Mouse (Mus musculus): Measurements from ENCODE around the gene Limk2. TPM values are rescaled to one million over a fixed set of nuclear protein-coding genes. Genes with fewer than 3 reads are reported as not detected.

Limk2 gene
- total and polyA plus RNA-seq, 3 experiments, result 33.0 to 47.1 (median 46.1) TPM

GRCm38 (mm10) chr11:3452167-3452639, 43.2 kb upstream of the Limk2 start, which contains the start of gene Rnf185:
Rnf185 (minus strand) TSS chr11:3452363.
- peaks cover 46% of the 10 kb centered on the region for H3K4me1 ChIP-seq (ENCODE audit: insufficient read depth, low read depth, low read length)
- H3K9me3 ChIP-seq (replicated peaks), result no peaks in the 10 kb centered on the region

DNA sequence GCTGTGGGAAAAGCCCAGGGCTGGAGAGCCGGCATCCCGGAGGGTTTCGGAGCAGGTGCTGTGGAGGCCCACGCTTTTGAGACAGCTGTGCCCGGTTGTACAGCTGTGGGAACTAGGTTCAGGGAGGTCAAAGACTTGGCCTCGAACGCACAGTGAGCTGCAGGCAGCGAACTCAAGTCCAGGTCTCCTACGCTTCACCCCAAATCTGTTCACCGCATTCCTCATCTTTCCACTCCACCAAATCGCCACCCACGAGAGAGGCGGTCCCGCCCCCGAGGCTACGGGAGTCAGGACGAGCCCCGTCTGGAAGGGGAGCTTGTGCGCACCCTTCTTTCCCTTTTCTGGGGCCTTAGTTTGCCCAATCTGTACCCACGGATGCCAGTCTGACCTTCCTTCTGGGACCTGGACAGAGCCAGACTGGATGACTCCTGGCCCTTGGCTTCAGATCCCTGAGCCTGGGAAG, 42.7 kb upstream of the Limk2 start:
- Histone ChIP-seq H3K4me3 (ENCODE audit: low read depth, low read length) (peak overlapping the region; percentile 87), H3K36me3 (replicated peaks) (peaks cover 33% of the 10 kb centered on the region), H3K27me3 (ENCODE audit: insufficient read depth, low read length) (no peaks in the 10 kb centered on the region), H3K9me3 (replicated peaks) (no peaks in the 10 kb centered on the region), H3K4me1 (ENCODE audit: insufficient read depth, low read depth, low read length) (peaks cover 49% of the 10 kb centered on the region)
- peak; percentile 23 for DNase-seq (ENCODE audit: low spot score)
- TF ChIP-seq CTCF (IDR thresholded peaks at IDR 0.05; ENCODE audit: low read depth, low read length), result no peak
- no peak for TF ChIP-seq TAL1 (conservative IDR thresholded peaks at IDR 0.05; ENCODE audit: low read depth, low read length)
- no peak for TF ChIP-seq GATA2 (IDR thresholded peaks at IDR 0.05; ENCODE audit: borderline replicate concordance, low read depth, low read length)
- TF ChIP-seq POLR2AphosphoS5 (IDR thresholded peaks at IDR 0.05; ENCODE audit: insufficient replicate concordance, low read depth, low read length), result no peak
- TF ChIP-seq GATA1 (IDR thresholded peaks at IDR 0.05; ENCODE audit: borderline replicate concordance, low read length), result no peak
- ATAC-seq (ENCODE audit: extremely low read depth, insufficient number of reproducible peaks, low FRiP score, poor library complexity, severe bottlenecking), result no peak

More at GRCm38 (mm10) chr11:3452167-3452639, 43.2 kb upstream of the Limk2 start, which contains the start of gene Rnf185:
- ATAC-seq (ENCODE audit: extremely low read depth, insufficient number of reproducible peaks, low FRiP score, poor library complexity, severe bottlenecking) (peak; percentile 94), DNase-seq (ENCODE audit: low spot score) (peak; percentile 77)
- H3K36me3 ChIP-seq (replicated peaks), result peaks cover 38% of the 10 kb centered on the region
- peak within 1 kb of the TSS; percentile 87 for H3K4me3 ChIP-seq (ENCODE audit: low read depth, low read length)
- no peaks in the 10 kb centered on the region for H3K27me3 ChIP-seq (ENCODE audit: insufficient read depth, low read length)
- no peak for TF ChIP-seq CTCF (IDR thresholded peaks at IDR 0.05; ENCODE audit: low read depth, low read length)
- no peak for TF ChIP-seq TAL1 (conservative IDR thresholded peaks at IDR 0.05; ENCODE audit: low read depth, low read length)
- TF ChIP-seq GATA2 (IDR thresholded peaks at IDR 0.05; ENCODE audit: borderline replicate concordance, low read depth, low read length), result no peak
- no peak for TF ChIP-seq GATA1 (IDR thresholded peaks at IDR 0.05; ENCODE audit: borderline replicate concordance, low read length)
- TF ChIP-seq POLR2AphosphoS5 (IDR thresholded peaks at IDR 0.05; ENCODE audit: insufficient replicate concordance, low read depth, low read length), result no peak

- H3K27me3 ChIP-seq (ENCODE audit: insufficient read depth, low read length), result no peaks in the 10 kb centered on the region
- peaks cover 21% of the 10 kb centered on the region for H3K4me1 ChIP-seq (ENCODE audit: insufficient read depth, low read depth, low read length)
- DNase-seq (ENCODE audit: low spot score) (no peak), ATAC-seq (ENCODE audit: extremely low read depth, insufficient number of reproducible peaks, low FRiP score, poor library complexity, severe bottlenecking) (no peak)
- no peak for TF ChIP-seq CTCF (IDR thresholded peaks at IDR 0.05; ENCODE audit: low read depth, low read length)
- no peak for TF ChIP-seq GATA2 (IDR thresholded peaks at IDR 0.05; ENCODE audit: borderline replicate concordance, low read depth, low read length)
- TF ChIP-seq POLR2AphosphoS5 (IDR thresholded peaks at IDR 0.05; ENCODE audit: insufficient replicate concordance, low read depth, low read length), result no peak
- no peak for TF ChIP-seq TAL1 (conservative IDR thresholded peaks at IDR 0.05; ENCODE audit: low read depth, low read length)
- TF ChIP-seq GATA1 (IDR thresholded peaks at IDR 0.05; ENCODE audit: borderline replicate concordance, low read length), result no peak
- H3K9me3 ChIP-seq (replicated peaks), result no peaks in the 10 kb centered on the region
- peaks cover 16% of the 10 kb centered on the region for H3K36me3 ChIP-seq (replicated peaks)
- H3K4me3 ChIP-seq (ENCODE audit: low read depth, low read length), result no peak overlapping the region
Measured at GRCm38 (mm10) chr11:3444875-3445274, 35.9 kb upstream of the Limk2 start.

DNA sequence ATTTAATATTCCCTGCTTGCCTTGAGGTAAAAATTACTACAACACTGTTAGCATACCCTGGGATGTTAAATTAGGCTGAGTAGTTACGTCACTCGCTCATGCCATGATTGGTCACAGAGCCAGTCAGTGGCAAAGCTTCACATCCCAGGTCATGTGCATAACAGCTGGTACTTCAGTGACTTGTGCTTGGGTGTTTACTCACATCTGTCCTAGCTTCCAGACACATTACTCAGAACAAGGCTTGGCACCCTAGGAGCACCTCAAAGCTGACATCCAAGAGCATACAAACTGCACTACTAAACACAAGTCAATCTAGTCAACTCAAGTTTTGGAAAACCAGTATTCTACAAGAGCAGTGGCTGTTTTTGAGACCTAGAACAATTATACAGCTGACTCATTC, 34.1 kb upstream of the Limk2 start:
- TF ChIP-seq CTCF (IDR thresholded peaks at IDR 0.05; ENCODE audit: low read depth, low read length) (no peak), POLR2AphosphoS5 (IDR thresholded peaks at IDR 0.05; ENCODE audit: insufficient replicate concordance, low read depth, low read length) (no peak), TAL1 (conservative IDR thresholded peaks at IDR 0.05; ENCODE audit: low read depth, low read length) (no peak)
- DNase-seq (ENCODE audit: low spot score), result no peak
- ATAC-seq (ENCODE audit: extremely low read depth, insufficient number of reproducible peaks, low FRiP score, poor library complexity, severe bottlenecking), result no peak

GRCm38 (mm10) chr11:3442677-3443076, 33.7 kb upstream of the Limk2 start:
- no peaks in the 10 kb centered on the region for H3K9me3 ChIP-seq (replicated peaks)
- DNase-seq (ENCODE audit: low spot score) (no peak), ATAC-seq (ENCODE audit: extremely low read depth, insufficient number of reproducible peaks, low FRiP score, poor library complexity, severe bottlenecking) (no peak)
- H3K4me1 ChIP-seq (ENCODE audit: insufficient read depth, low read depth, low read length), result peaks cover 13% of the 10 kb centered on the region
- H3K36me3 ChIP-seq (replicated peaks), result peaks cover 16% of the 10 kb centered on the region
- H3K4me3 ChIP-seq (ENCODE audit: low read depth, low read length), result no peak overlapping the region
- TF ChIP-seq TAL1 (conservative IDR thresholded peaks at IDR 0.05; ENCODE audit: low read depth, low read length) (no peak), CTCF (IDR thresholded peaks at IDR 0.05; ENCODE audit: low read depth, low read length) (no peak), GATA1 (IDR thresholded peaks at IDR 0.05; ENCODE audit: borderline replicate concordance, low read length) (no peak), POLR2AphosphoS5 (IDR thresholded peaks at IDR 0.05; ENCODE audit: insufficient replicate concordance, low read depth, low read length) (no peak), GATA2 (IDR thresholded peaks at IDR 0.05; ENCODE audit: borderline replicate concordance, low read depth, low read length) (no peak)
- no peaks in the 10 kb centered on the region for H3K27me3 ChIP-seq (ENCODE audit: insufficient read depth, low read length)

More for the DNA sequence above, 34.1 kb upstream of the Limk2 start:
- Histone ChIP-seq H3K27me3 (ENCODE audit: insufficient read depth, low read length) (no peaks in the 10 kb centered on the region), H3K4me1 (ENCODE audit: insufficient read depth, low read depth, low read length) (peaks cover 17% of the 10 kb centered on the region), H3K4me3 (ENCODE audit: low read depth, low read length) (no peak overlapping the region), H3K36me3 (replicated peaks) (peaks cover 17% of the 10 kb centered on the region), H3K9me3 (replicated peaks) (no peaks in the 10 kb centered on the region)

DNA sequence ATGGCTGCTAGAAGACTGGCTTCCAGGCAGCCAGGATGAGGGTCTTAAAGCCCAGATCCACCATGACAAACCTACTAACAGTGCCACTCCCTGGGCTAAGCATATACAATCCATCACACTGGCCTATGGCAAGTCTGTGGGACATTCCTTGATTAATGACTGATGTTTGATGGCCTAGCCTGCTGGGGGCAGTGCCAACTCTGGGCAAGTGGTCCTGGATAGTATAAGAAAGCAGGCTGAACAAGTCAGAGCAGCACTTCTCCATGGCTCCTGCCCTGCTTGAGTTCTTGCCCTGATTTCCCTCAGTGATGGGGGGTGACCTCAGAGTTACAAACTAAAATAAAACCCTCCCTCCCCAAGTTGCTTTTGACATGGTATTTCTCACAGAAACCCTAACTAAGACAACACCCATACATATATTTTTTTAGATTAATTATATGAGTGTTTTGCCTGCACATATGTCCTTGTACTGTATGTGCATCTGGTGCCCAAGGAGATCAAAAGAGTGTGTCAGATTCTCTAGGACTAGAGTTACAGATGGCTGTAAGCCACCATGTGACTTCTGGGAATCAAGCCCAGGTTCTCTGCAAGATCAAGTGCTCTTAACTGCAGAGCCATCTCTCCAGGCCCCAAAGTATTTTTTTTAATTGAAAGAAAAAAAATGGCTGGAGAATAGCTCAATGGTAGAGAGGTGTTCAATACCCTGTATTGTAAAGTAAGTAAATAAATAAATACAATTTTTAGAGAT, 32.9 kb upstream of the Limk2 start:
- Histone ChIP-seq H3K4me1 (ENCODE audit: insufficient read depth, low read depth, low read length) (peaks cover 7% of the 10 kb centered on the region; the same call in 1 of the 2 replicates), H3K9me3 (replicated peaks) (no peaks in the 10 kb centered on the region), H3K4me3 (ENCODE audit: low read depth, low read length) (no peak overlapping the region), H3K27me3 (ENCODE audit: insufficient read depth, low read length) (no peaks in the 10 kb centered on the region), H3K36me3 (replicated peaks) (peaks cover 17% of the 10 kb centered on the region)
- ATAC-seq (ENCODE audit: extremely low read depth, insufficient number of reproducible peaks, low FRiP score, poor library complexity, severe bottlenecking) (no peak), DNase-seq (ENCODE audit: low spot score) (no peak)
- TF ChIP-seq GATA2 (IDR thresholded peaks at IDR 0.05; ENCODE audit: borderline replicate concordance, low read depth, low read length) (no peak), POLR2AphosphoS5 (IDR thresholded peaks at IDR 0.05; ENCODE audit: insufficient replicate concordance, low read depth, low read length) (no peak), CTCF (IDR thresholded peaks at IDR 0.05; ENCODE audit: low read depth, low read length) (no peak), GATA1 (IDR thresholded peaks at IDR 0.05; ENCODE audit: borderline replicate concordance, low read length) (no peak), TAL1 (conservative IDR thresholded peaks at IDR 0.05; ENCODE audit: low read depth, low read length) (no peak)

Data from G1E (cell line).